Mouse (Mus musculus) erythroid progenitor cell, adult 5-6 weeks (primary cell): ENCODE measurements around the gene Gm8871. TPM values are rescaled to one million over a fixed set of nuclear protein-coding genes. Genes with fewer than 3 reads are reported as not detected.
"Not testable (repeated sequence)": the region's sequence is repeated elsewhere in the genome, so short reads cannot be mapped to it uniquely, and the experiment has no call there.

Experiments used
- ATAC-seq: replicated peaks from 2 replicates; pipeline ENCODE4 v1.8.0; 2016; ENCODE audit warnings: moderate number of reproducible peaks, mild to moderate bottlenecking, moderate TSS enrichment, inconsistent platforms; ENCODE audit not compliant: poor library complexity, low FRiP score, severe bottlenecking
- total RNA-seq, 2 experiments: library from RNA; stranded (forward) in 1 of 2; stranded (reverse) in 1 of 2; fragments of 150-400 nt in 1 of 2; fragments of 186-747, 209-891 nt in 1 of 2; gene quantifications; 2 replicates each; pipeline versions ENCODE4 v1.2.3 to v1.2.4; 2015 to 2017; ENCODE audit warnings: low replicate concordance in 2 of 2

The Gm8871 gene
- total RNA-seq (2015; ENCODE audit: low replicate concordance) (not detected in 2 replicates), total RNA-seq (2017; ENCODE audit: low replicate concordance) (not detected in 2 replicates)

DNA sequence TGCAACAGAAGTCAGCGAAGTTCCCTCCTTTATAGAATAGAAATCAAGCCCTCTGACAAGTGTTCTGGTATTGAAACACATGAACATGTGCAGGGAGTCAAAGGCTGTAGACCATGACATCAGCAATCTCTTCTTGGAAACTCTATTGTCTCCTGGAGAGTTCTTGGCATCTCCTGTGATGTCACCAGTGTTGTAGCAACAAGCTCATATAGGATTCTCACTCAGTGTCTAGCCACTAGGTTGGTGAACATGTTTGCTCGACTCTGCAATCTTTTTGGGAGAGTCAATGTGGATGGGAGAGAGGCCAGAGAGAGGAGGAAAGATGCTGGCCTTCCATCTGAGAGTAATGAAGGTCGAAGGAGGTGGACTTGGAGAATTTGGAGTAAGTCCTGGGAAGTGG, at the start of gene Gm8871, which contains the start of gene Gm8857:
Gene Gm8871 (plus strand): TSS at position 301 of the 400 bp plus-strand sequence.
Gene Gm8857 (plus strand): TSS at position 303 of the 400 bp plus-strand sequence.
- ATAC-seq = not testable (repeated sequence)

GRCm38 (mm10) chr5:10953512-10953911, 5.9 kb downstream of the Gm8871 start:
- ATAC-seq = not testable (repeated sequence)

GRCm38 (mm10) chr5:10958057-10958456, 10.5 kb downstream of the Gm8871 start:
- ATAC-seq = not testable (repeated sequence)

Other genes starting within 250 kb of the Gm8871 start
- not detected in 2 replicates for gene Gm8857, start within 50 bp of the Gm8871 start, total RNA-seq (2015; ENCODE audit: low replicate concordance)
- not detected in 2 replicates for gene Gm8857, start within 50 bp of the Gm8871 start, total RNA-seq (2017; ENCODE audit: low replicate concordance)
- gene Gm8879, start 179.8 kb downstream of the Gm8871 start, total RNA-seq (2015; ENCODE audit: low replicate concordance) = not detected in 2 replicates
- gene Gm8879, start 179.8 kb downstream of the Gm8871 start, total RNA-seq (2017; ENCODE audit: low replicate concordance) = not detected in 2 replicates
- gene Gm5861, start 235.3 kb downstream of the Gm8871 start, total RNA-seq (2015; ENCODE audit: low replicate concordance) = not detected in 2 replicates
- not detected in 2 replicates for gene Gm5861, start 235.3 kb downstream of the Gm8871 start, total RNA-seq (2017; ENCODE audit: low replicate concordance)